Mouse (Mus musculus): ENCODE measurements around the gene Riok1.
A peak's percentile ranks its signal among the peaks of the same experiment; 100 is the strongest.

Gene Riok1

DNA sequence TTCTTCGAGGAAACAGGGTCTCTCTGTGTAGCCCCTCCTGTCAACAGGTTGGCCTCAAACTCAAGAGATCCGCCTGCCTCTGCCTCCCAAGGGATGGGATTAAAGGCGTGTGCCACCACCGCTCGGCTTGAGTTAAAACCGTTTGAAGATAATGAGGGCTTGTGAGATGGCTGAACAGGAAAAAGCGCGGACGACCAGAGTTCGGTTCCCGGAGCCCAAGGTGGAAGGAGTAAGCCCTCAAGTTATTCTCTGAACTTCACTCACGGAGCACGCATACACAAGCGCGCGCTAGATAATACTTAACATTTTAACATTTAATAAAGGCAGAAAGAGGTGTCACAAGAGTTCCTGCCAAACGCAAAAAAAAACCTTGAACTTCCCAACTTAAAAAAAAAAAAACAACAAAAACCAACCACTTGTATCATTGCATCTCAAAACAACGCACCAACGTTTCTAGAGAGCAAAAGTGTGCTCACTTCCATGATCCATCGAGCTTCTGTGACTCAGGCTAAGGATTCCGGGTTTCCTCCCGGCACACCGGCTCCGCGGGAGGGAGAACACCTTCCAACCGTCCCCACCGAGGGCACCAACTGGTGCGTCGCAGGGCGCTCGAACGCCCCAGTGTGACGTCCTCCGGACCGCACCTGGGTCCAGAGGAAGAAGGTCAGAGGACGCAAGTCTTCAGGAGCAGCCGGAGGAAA, at the start of gene Riok1:
Gene Riok1 (plus strand): TSS at position 653 of the 701 bp plus-strand sequence.
- DNase-seq, result peak; percentile 38

DNA sequence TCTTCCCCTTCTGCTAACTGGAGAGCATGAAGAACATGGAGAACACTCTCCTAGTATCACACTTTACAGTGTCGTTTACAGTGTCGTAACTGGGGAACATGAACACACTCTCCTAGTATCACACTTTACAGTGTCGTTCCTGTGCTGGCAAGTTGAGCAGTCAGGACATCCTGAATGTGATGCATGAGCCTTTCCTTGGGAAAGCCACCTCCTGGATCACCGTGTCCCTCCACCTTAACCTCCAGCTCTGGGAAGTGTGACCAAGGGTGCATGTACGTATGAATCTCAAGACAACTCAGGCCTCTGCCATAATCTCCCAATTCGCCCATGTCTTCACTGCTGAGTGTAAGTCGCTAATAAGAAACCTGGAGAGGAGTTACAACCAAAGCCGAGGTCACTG, 47.1 kb upstream of the Riok1 start:
- DNase-seq, result no peak

- DNase-seq, result no peak
Observed at GRCm38 (mm10) chr13:37992638-37993371, 44.0 kb upstream of the Riok1 start.

DNA sequence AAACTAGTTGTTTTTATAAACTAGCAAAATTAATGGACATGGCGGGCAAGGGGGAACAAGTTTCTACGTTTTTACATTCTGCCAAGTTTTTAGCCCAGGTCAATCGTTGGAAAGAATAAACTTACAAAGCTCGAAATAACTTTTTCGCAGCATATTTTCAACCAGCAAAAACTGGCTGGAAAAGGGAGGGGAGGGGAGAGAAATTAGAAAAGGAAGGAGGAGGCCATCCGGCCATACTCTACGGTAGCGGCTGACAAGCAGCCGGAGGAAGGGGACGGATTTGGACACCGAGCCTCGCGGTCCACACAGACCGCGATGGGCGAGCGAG, 43.5 kb upstream of the Riok1 start:
- no peak for DNase-seq

GRCm38 (mm10) chr13:37993704-37994404, 42.9 kb upstream of the Riok1 start, which contains the start of gene Ssr1:
Ssr1 (minus strand) TSS chr13:37994217.
- DNase-seq, result peak; percentile 98

DNA sequence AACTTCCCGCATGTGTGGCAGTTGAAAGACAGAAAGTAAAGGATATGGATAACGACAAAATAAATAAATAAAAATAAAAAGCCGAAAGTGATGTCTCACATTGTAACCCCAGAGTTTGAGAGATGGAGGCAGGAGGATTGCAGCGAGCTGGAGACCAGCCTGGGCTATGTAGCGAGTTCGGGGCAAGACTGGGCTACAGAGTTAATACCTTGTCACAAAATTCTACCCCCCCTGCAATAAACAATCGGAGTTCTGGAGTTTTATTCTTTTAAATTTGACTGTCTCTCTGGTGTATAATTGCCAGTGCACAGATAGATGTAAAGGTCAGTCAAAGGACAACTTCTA, 42.4 kb upstream of the Riok1 start:
- no peak for DNase-seq

- DNase-seq, result no peak
Observed at GRCm38 (mm10) chr13:37999713-38000112, 37.1 kb upstream of the Riok1 start.

DNA sequence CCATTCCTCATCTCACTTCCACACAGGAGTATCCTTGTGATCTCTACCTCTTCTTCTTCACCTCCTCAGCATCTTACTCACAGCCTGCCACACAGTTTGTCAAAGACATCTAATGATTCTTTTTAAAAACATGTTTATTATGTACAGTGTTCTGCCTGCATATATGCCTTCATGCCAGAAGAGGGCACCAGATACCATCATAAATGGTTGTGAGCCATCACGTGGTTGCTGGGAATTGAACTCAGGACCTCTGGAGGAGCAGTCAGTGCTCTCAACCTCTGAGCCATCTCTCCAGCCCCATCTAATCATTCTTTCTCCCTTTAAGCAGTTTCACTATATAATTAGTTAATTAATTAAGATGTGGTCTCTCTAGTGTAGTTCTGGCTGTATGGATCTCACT, 34.3 kb upstream of the Riok1 start:
- no peak for DNase-seq

- no peak for DNase-seq
Observed at GRCm38 (mm10) chr13:38007972-38008371, 28.8 kb upstream of the Riok1 start.

- no peak for DNase-seq
Observed at GRCm38 (mm10) chr13:38009721-38010408, 26.9 kb upstream of the Riok1 start.

DNA sequence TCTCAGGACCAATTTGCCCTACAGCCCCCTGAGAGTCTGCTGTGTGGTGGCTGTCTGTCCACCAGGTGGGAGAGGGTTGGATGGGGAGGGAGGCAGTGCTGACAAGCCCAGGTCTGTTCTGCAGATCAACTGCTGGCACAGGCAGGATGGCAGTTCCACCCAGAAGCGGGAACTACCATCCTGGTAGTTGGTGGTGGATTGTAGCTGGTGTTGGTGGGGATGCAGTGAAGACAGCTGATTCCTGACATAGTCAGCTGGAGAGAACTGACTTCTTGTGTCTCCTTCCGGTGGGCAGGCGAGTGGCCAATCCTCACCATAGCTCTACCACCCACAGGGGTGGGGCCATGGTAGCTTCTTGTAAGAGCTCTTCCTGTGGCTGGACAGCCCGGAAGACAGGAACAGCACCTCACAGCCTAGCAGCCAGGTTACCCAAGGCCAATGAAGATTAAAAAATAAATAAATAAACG, 26.3 kb upstream of the Riok1 start:
- peak; percentile 14 for DNase-seq

DNA sequence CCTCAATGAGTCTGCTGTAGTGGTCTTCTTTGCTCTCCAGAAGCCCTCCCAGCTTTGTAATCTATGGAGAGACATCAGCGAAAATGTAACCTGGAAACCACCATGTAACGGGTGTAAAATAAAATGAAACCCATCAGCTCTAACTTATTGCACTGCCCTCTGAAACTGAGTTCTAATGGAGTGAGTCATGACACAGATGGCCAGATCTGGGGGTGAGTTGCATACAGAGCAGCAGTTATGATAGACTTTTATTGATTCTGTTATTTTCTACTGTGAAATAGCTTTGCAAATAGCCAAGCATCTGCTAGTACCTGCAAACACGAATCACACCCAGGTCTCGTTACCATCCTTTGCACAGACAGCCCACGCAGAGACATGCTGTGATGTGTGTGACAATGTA, 24.4 kb upstream of the Riok1 start:
- DNase-seq, result no peak

DNA sequence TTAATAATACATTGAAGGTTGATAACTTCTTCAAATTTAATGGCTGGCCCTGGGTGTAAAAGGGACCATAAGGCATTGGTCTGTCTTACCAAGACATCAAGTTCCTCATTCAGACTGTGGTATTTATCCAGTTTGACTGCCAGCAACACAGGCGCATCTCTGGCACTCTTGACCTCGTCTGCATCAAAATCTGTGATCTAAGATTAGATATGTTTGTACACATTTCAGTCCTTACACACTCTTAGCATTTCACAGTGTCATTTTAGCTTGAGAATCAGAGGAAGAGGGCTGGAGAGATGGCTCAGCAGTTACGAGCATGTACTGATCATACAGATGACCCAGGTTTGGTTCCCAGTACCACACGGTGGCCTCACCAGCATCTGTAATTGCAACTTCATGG, 21.2 kb upstream of the Riok1 start:
- DNase-seq, result no peak

DNA sequence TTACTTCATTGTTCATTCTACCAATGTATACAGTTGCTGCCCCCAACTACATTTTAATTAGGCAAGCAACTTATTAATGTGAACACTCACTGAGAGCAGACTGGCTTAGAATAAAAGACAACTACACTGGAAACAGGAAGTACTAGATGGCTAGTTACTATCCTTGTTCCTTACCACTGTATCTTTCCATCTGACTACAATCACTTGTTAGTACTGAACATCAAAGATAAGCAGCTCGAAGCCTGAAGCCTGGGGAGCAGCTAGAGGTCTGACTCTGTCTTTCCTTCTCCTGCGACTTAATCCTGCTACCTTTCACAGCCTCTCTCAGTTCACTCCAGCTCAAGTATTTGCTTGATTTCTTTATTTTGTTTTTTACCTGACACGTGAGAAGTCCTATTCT, 18.0 kb upstream of the Riok1 start:
- DNase-seq, result no peak

- peak; percentile 31 for DNase-seq
Observed at GRCm38 (mm10) chr13:38025874-38026273, 10.9 kb upstream of the Riok1 start.

- DNase-seq, result no peak
Observed at GRCm38 (mm10) chr13:38027618-38028248, 9.1 kb upstream of the Riok1 start.

DNA sequence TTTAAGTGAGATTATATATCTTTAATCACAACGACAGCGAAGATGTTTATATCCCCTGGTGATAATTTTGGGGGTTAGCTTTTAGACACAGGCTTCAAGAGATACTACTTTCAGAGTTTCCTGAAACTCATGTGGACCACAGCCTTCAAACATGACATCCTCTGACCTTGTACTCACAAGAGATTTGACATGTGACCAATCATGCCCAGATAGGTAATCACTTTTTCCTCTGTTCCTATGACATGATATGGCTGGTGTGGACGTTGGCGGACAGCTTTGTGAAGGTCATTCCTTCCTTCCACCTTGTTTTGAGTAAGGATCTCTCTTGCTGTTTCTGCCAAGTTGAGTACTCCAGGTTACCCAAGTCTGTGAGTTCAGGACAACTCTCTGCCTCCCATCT, 8.4 kb upstream of the Riok1 start:
- DNase-seq, result no peak

DNA sequence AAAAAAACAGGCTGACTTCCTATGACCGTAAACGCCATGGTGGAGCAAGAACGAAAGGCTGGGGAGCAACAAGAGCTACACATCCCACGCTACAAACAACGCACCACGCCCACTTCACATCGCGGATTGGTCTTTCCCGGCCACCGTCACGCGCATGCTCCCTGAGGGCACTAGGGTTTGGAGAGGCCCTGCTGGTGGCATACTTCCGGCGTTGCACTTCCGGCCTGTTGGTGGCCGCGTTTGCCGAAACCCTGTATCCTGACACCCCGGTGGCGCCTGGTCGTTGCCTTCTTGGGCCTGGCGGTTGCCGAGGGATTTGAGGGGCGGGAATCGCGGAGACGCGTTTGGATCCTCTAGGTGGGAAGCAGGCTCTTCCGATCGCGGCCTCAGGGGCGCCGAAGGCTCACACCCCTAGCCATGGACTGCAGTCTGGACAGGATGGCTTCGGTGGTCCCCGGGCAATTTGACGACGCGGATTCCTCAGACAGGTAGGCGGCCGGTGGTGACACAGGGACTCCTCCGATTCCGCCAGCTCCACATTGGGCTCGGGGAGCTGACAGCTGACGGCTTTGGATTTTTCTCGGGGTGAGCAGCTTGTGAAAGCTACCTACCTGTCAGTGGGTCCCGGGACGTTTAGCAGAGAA, 371 bp downstream of the Riok1 start, which contains the start of gene Cage1:
Gene Cage1 (minus strand): TSS at position 26 of the 644 bp plus-strand sequence.
- peak; percentile 97 for DNase-seq

GRCm38 (mm10) chr13:38037811-38038210, 1.0 kb downstream of the Riok1 start:
- peak; percentile 16 for DNase-seq

DNA sequence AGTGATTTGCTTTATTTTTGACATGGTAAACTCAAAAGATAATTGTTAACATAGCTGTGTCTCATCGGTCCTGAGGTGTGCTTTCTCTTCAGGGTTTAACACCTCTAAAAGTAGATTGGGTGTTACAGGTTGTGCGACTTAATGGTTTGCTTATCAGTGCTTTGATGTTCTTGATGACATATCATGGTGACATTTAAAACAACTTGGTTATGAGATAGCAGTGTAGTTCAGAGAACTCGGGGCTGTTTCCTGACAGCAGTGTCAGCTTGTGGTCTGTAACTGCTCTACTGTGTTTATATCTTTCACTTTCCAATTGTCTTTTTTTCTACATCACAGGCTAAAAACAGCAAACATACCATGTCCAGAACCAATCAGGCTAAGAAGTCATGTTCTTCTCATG, 13.1 kb downstream of the Riok1 start:
- no peak for DNase-seq

- DNase-seq, result no peak
Observed at GRCm38 (mm10) chr13:38062678-38063077, 25.9 kb downstream of the Riok1 start.
